Mouse (Mus musculus): ENCODE data around the gene Frmd8.

- TF ChIP-seq ZNF384 (IDR thresholded peaks at IDR 0.05; ENCODE audit: low read depth, low read length) (no peak), CHD2 (IDR thresholded peaks at IDR 0.05; ENCODE audit: low read depth, low read length) (no peak), MAFK (IDR thresholded peaks at IDR 0.05; ENCODE audit: insufficient read depth, low read depth, low read length) (no peak), HCFC1 (IDR thresholded peaks at IDR 0.05; ENCODE audit: borderline replicate concordance, insufficient read depth, low read length) (no peak), ZC3H11A (IDR thresholded peaks at IDR 0.05; ENCODE audit: borderline replicate concordance, low read depth, low read length) (no peak)
Observed at GRCm38 (mm10) chr19:5836941-5837572, 38.0 kb downstream of the Frmd8 start.
